Mouse (Mus musculus): ENCODE results near the gene Ttc9c. TPM values are rescaled to one million over a fixed set of nuclear protein-coding genes. Genes with fewer than 3 reads are reported as not detected.
"Not testable (repeated sequence)": the region's sequence is repeated elsewhere in the genome, so short reads cannot be mapped to it uniquely, and the experiment has no call there.

The Ttc9c gene
- total RNA-seq, 2 experiments from 2014 or later: 9.6 to 10.7 TPM

GRCm38 (mm10) chr19:8836327-8836726 is 17.2 kb upstream of the Ttc9c start:
- intact Hi-C loops (cut with DNase I; ENCODE audit: low total_unique reads); DNase-seq: not testable (repeated sequence)

GRCm38 (mm10) chr19:8832971-8833370 is 13.8 kb upstream of the Ttc9c start:
- DNase-seq: no peak

GRCm38 (mm10) chr19:8831262-8831661 is 12.1 kb upstream of the Ttc9c start:
- intact Hi-C loops (cut with DNase I; ENCODE audit: low total_unique reads): no loop called here
- DNase-seq: no peak

More at GRCm38 (mm10) chr19:8832971-8833370, 13.8 kb upstream of the Ttc9c start:
- intact Hi-C loops (cut with DNase I; ENCODE audit: low total_unique reads): no loop called here

- DNase-seq: no peak
- intact Hi-C loops (cut with DNase I; ENCODE audit: low total_unique reads): no loop called here
These were observed 11.5 kb upstream of the Ttc9c start for GRCm38 (mm10) chr19:8830664-8831063.

- intact Hi-C loops (cut with DNase I; ENCODE audit: low total_unique reads): no loop called here
- DNase-seq: no peak
These were observed 10.5 kb upstream of the Ttc9c start, which contains the start of gene AC129217.1 for GRCm38 (mm10) chr19:8829660-8830059. Gene AC129217.1 (plus strand): TSS chr19:8829773.

GRCm38 (mm10) chr19:8822696-8823095 is 3.6 kb upstream of the Ttc9c start:
- intact Hi-C loops (cut with DNase I; ENCODE audit: low total_unique reads): no loop called here

GRCm38 (mm10) chr19:8821146-8821545 is 2.0 kb upstream of the Ttc9c start:
- DNase-seq: no peak
- intact Hi-C loops (cut with DNase I; ENCODE audit: low total_unique reads): no loop called here

More at GRCm38 (mm10) chr19:8822696-8823095, 3.6 kb upstream of the Ttc9c start:
- no peak for DNase-seq

- intact Hi-C loops (cut with DNase I; ENCODE audit: low total_unique reads): no loop called here
- DNase-seq: no peak
These were observed 1.4 kb upstream of the Ttc9c start for GRCm38 (mm10) chr19:8820424-8820956.

GRCm38 (mm10) chr19:8819596-8820423 is 677 bp upstream of the Ttc9c start, which contains the start of gene Hnrnpul2:
Gene Hnrnpul2 (plus strand): TSS chr19:8820010.
- intact Hi-C loops (cut with DNase I; ENCODE audit: low total_unique reads): no loop called here
- DNase-seq: peak; percentile 99

- intact Hi-C loops (cut with DNase I; ENCODE audit: low total_unique reads): no loop called here
- DNase-seq: no peak
These were observed 783 bp downstream of the Ttc9c start for GRCm38 (mm10) chr19:8818301-8818798.

GRCm38 (mm10) chr19:8817001-8817400 is 2.1 kb downstream of the Ttc9c start:
- intact Hi-C loops (cut with DNase I; ENCODE audit: low total_unique reads): no loop called here
- no peak for DNase-seq

GRCm38 (mm10) chr19:8815812-8816211 is 3.3 kb downstream of the Ttc9c start:
- intact Hi-C loops (cut with DNase I; ENCODE audit: low total_unique reads): no loop called here
- no peak for DNase-seq

GRCm38 (mm10) chr19:8806810-8807209 is 12.3 kb downstream of the Ttc9c start:
- intact Hi-C loops (cut with DNase I; ENCODE audit: low total_unique reads): no loop called here
- no peak for DNase-seq

GRCm38 (mm10) chr19:8803879-8804660 is 15.1 kb downstream of the Ttc9c start:
- intact Hi-C loops (cut with DNase I; ENCODE audit: low total_unique reads): no loop called here

GRCm38 (mm10) chr19:8803204-8803780 is 15.8 kb downstream of the Ttc9c start:
- intact Hi-C loops (cut with DNase I; ENCODE audit: low total_unique reads): no loop called here
- DNase-seq: no peak

More at GRCm38 (mm10) chr19:8803879-8804660, 15.1 kb downstream of the Ttc9c start:
- DNase-seq: no peak

- intact Hi-C loops (cut with DNase I; ENCODE audit: low total_unique reads): no loop called here
- peak; percentile 92 for DNase-seq
These were observed 16.9 kb downstream of the Ttc9c start, which contains the start of gene Zbtb3 for GRCm38 (mm10) chr19:8802130-8802821. Gene Zbtb3 (plus strand): TSS chr19:8802555.

- intact Hi-C loops (cut with DNase I; ENCODE audit: low total_unique reads): no loop called here
- DNase-seq: no peak
These were observed 20.2 kb downstream of the Ttc9c start for GRCm38 (mm10) chr19:8798947-8799315.

GRCm38 (mm10) chr19:8798264-8798946 is 20.7 kb downstream of the Ttc9c start, which contains the start of gene Polr2g:
Gene Polr2g (minus strand): TSS chr19:8798577.
- intact Hi-C loops (cut with DNase I; ENCODE audit: low total_unique reads): no loop called here
- peak; percentile 88 for DNase-seq

Data from gastrocnemius, postnatal 14 days (tissue).